ENCODE assay signal across 14 mouse cellular contexts in the genomic region with DNA sequence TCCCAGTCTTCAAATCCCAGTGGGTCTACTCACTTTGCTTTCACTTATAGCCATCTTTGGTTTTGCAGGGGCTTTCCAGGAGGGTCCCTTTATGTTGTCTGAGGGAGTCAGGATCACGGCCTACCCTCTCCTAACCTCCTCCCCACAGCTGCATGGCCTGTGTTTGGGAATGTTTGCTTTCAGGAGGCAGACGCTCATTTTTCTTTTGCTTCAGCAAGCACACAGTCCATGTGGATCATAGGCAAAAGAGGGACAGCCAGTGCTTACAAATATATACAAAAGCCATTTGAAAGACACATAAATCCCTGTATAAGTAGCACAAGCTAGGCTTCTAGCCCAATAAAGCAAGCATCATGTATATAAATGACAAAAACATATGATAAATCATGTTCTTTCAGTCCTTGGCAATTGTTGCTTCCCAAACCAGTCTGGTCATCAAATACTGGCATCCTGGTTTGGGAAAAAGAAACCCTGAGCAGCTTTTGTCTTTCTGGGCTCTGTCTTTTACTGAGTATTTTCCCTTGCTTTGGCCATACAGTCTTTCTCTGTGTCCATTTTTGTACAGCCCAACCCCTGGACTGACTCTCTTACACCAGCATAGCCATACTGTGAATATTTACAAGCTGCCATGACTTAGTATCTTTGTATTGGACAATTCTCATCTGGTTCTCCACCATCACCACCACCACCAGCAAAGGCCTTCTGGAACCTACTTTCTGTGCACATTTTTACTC.
"Had no signal": no experiment of that assay in that cellular context is flagged by ENCODE, and none has a peak within 500 bp of the region (broad histone marks: within the 10 kb centered on the region; RNA-seq: fewer than 3 reads in every experiment).

No protein-coding gene starts in this region.

- H3K27ac ChIP-seq: hindbrain, embryonic 13.5 days; layer of hippocampus, adult 2 months; limb, embryonic 15.5 days; liver, embryonic 12.5 days; midbrain, embryonic 12.5 days; neural tube, embryonic 13.5 days had no signal

- ATAC-seq: liver, embryonic 12.5 days; midbrain, embryonic 16.5 days had no signal

- H3K4me1 ChIP-seq: hindbrain, embryonic 13.5 days; limb, embryonic 15.5 days; liver, embryonic 12.5 days; neural tube, embryonic 13.5 days had no signal

- H3K27me3 ChIP-seq: hindbrain, embryonic 13.5 days; limb, embryonic 15.5 days; liver, embryonic 12.5 days; midbrain, embryonic 12.5 days; neural tube, embryonic 13.5 days had no signal

- H3K4me3 ChIP-seq: hindbrain, embryonic 13.5 days; layer of hippocampus, adult 2 months; limb, embryonic 15.5 days; liver, embryonic 12.5 days; midbrain, embryonic 12.5 days; neural tube, embryonic 13.5 days had no signal

- H3K4me2 ChIP-seq: hindbrain, embryonic 13.5 days; limb, embryonic 15.5 days; liver, embryonic 12.5 days; midbrain, embryonic 12.5 days; neural tube, embryonic 13.5 days had no signal

- H3K9me3 ChIP-seq: hindbrain, embryonic 13.5 days; limb, embryonic 15.5 days; liver, embryonic 12.5 days; midbrain, embryonic 12.5 days; neural tube, embryonic 13.5 days had no signal

- DNase-seq: kidney, adult 2 months; kidney, postnatal 10 days; kidney, postnatal 4 days; left cerebral cortex, postnatal 4 days; retina, postnatal 1 day; right cerebral cortex, postnatal 4 days; thymus, postnatal 36 days had no signal

- H3K9ac ChIP-seq: hindbrain, embryonic 13.5 days; limb, embryonic 15.5 days; liver, embryonic 12.5 days; midbrain, embryonic 12.5 days; neural tube, embryonic 13.5 days had no signal

- H3K36me3 ChIP-seq: hindbrain, embryonic 13.5 days; limb, embryonic 15.5 days; liver, embryonic 12.5 days; midbrain, embryonic 12.5 days; neural tube, embryonic 13.5 days had no signal
